Mouse (Mus musculus) brown adipose tissue, adult 24 weeks (tissue): Measurements from ENCODE around the gene Gm5565. TPM values are rescaled to one million over a fixed set of nuclear protein-coding genes. Genes with fewer than 3 reads are reported as not detected.

Experiments
- H3K27ac ChIP-seq: fragments of 200-500 bp; replicated peaks from 2 replicates; pipeline ENCODE4 v1.5.1; 2012; ENCODE audit warnings: low read depth, mild to moderate bottlenecking, low read length
- H3K4me1 ChIP-seq: fragments of 200-500 bp; 2 replicates; pipeline ENCODE4 v1.6.1; 2012; ENCODE audit warnings: low read length, mixed read lengths; ENCODE audit not compliant: control insufficient read depth, insufficient read depth, insufficient read length
- H3K4me3 ChIP-seq: fragments of 200-500 bp; 2 replicates; pipeline ENCODE4 v1.5.1; 2012; ENCODE audit warnings: low read depth, mild to moderate bottlenecking, low read length, moderate library complexity; ENCODE audit not compliant: insufficient read depth
- polyA plus RNA-seq: library from polyadenylated mRNA; stranded (reverse); fragments of >200 nt; gene quantifications from 2 replicates; pipeline ENCODE4 v1.2.4, GENCODE M21; 2012; ENCODE audit not compliant: missing spikeins, insufficient read depth, insufficient read length

The Gm5565 gene
- polyA plus RNA-seq, 1 experiment = not detected

DNA sequence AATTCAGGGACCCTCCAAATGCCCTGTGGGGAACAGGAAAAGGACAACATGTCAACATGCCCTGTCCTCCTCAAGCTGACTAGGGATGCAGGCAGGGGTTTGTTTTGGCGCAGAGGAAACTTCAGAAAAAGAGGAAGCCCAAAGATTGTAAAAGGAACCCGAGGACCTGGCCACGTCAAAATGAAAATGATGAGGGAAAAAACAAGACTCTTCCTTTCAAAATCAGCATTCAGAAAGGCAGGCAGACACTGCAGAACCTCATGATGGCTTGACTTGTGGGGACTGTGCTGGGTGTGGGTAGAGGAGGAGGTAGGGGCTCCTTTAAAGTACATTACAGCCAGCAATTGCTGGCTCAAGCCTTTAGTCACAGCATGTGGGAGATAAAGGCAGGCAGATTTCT lies 9.9 kb downstream of the Gm5565 start:
- Histone ChIP-seq H3K4me1 (no peaks in the 10 kb centered on the region), H3K4me3 (no peak overlapping the region), H3K27ac (no peak overlapping the region)

- no peak overlapping the region for H3K27ac ChIP-seq
- H3K4me1 ChIP-seq = no peaks in the 10 kb centered on the region
- no peak overlapping the region for H3K4me3 ChIP-seq
Observed at GRCm38 (mm10) chr5:146147903-146148302, 12.4 kb downstream of the Gm5565 start.

Other genes starting within 250 kb of the Gm5565 start
- gene Cyp3a25, start 150.9 kb downstream of the Gm5565 start, polyA plus RNA-seq = 0.67 TPM in 1 of 2 replicates, not detected in the other
- gene Cyp3a59, start 81.3 kb downstream of the Gm5565 start, polyA plus RNA-seq = not detected in 2 replicates
- not detected in 2 replicates for gene Gm6309, start 10.2 kb upstream of the Gm5565 start, polyA plus RNA-seq
- not detected in 2 replicates for gene 1700001J03Rik, start 24.8 kb upstream of the Gm5565 start, polyA plus RNA-seq
- gene Rnf6, start 61.0 kb upstream of the Gm5565 start, polyA plus RNA-seq = 31.2 and 34.1 TPM in 2 replicates
- 17.8 and 18.4 TPM in 2 replicates for gene Cdk8, start 70.7 kb upstream of the Gm5565 start, polyA plus RNA-seq
- gene Wasf3, start 224.4 kb upstream of the Gm5565 start, polyA plus RNA-seq = 0.42 and 0.83 TPM in 2 replicates